Mouse (Mus musculus) midbrain, postnatal 0 days (tissue): ENCODE results near the gene Ivd. TPM values are rescaled to one million over a fixed set of nuclear protein-coding genes. Genes with fewer than 3 reads are reported as not detected.

Source experiments
- ATAC-seq: fragments of 200-750 bp; cut with Nextera tagmentation; 2 replicates; pipeline ENCODE4 v1.8.0; 2017; ENCODE audit warnings: moderate number of reproducible peaks, mild to moderate bottlenecking, moderate TSS enrichment, moderate library complexity; ENCODE audit not compliant: low FRiP score
- DNase-seq: peaks from one replicate; pipeline ENCODE4 v3.0.0-alpha.2; 2015; ENCODE audit warnings: low spot score
- H3K27ac ChIP-seq: fragments of 300-500 bp; sonication (generic); 2 replicates; pipeline ENCODE4 v1.5.1; 2014; ENCODE audit warnings: low read depth, mild to moderate bottlenecking, low read length, mixed read lengths
- H3K27me3 ChIP-seq: fragments of 300-500 bp; sonication (generic); 2 replicates; pipeline ENCODE4 v1.6.1; 2014; ENCODE audit warnings: low read length, control low read depth, mixed read lengths; ENCODE audit not compliant: insufficient read depth
- H3K36me3 ChIP-seq: fragments of 300-500 bp; sonication (generic); 2 replicates; pipeline ENCODE4 v1.6.1; 2014; ENCODE audit warnings: low read length, control low read depth, mixed read lengths; ENCODE audit not compliant: insufficient read depth
- H3K4me1 ChIP-seq: fragments of 300-500 bp; sonication (generic); 2 replicates; pipeline ENCODE4 v1.6.1; 2014; ENCODE audit warnings: mild to moderate bottlenecking, control low read depth, antibody characterized with exemption, low read length, mixed read lengths; ENCODE audit not compliant: insufficient read depth
- H3K4me2 ChIP-seq: fragments of 300-500 bp; sonication (generic); 2 replicates; pipeline ENCODE4 v1.6.1; 2014; ENCODE audit warnings: low read depth, mild to moderate bottlenecking, low read length, mixed read lengths; ENCODE audit not compliant: poor library complexity, severe bottlenecking
- H3K4me3 ChIP-seq: fragments of 300-500 bp; sonication (generic); 2 replicates; pipeline ENCODE4 v1.5.1; 2014; ENCODE audit warnings: low read depth, mild to moderate bottlenecking, low read length, moderate library complexity
- H3K9ac ChIP-seq: fragments of 300-500 bp; sonication (generic); replicated peaks from 2 replicates; pipeline ENCODE4 v1.6.1; 2014; ENCODE audit warnings: mild to moderate bottlenecking, low read length, moderate library complexity, mixed read lengths; ENCODE audit not compliant: poor library complexity, severe bottlenecking
- H3K9me3 ChIP-seq: fragments of 300-500 bp; sonication (generic); 2 replicates; pipeline ENCODE4 v1.6.1; 2016; ENCODE audit warnings: low read length, control low read depth
- CTCF ChIP-seq: IDR thresholded peaks from 2 replicates; pipeline ENCODE4 v1.5.1; 2016; ENCODE audit warnings: antibody characterized with exemption, mild to moderate bottlenecking
- WGBS: fragments of 180-500 bp; shearing (Covaris S2); extraction: QIAGEN DNeasy Blood & Tissue Kit; methylation state at CpG from one replicate; pipeline ENCODE4 v1.1.7; 2014; 5-methylcytosine and 5-hydroxymethylcytosine counted together
- polyA plus RNA-seq: library from polyadenylated mRNA; unstranded; fragments of >200 nt; fragmentation: Nextera tagmentation; extraction: Ambion mirVana; gene quantifications from 2 replicates; pipeline ENCODE4 v1.2.1, GENCODE M21; 2015
- total RNA-seq: library from RNA; depleted of rRNA; stranded (reverse); fragments of >200 nt; gene quantifications from 2 replicates; pipeline ENCODE4 v1.2.3, GENCODE M21; 2014

Gene Ivd
- total and polyA plus RNA-seq, 2 experiments from 2014 or later: 50.7 to 57.5 TPM

DNA sequence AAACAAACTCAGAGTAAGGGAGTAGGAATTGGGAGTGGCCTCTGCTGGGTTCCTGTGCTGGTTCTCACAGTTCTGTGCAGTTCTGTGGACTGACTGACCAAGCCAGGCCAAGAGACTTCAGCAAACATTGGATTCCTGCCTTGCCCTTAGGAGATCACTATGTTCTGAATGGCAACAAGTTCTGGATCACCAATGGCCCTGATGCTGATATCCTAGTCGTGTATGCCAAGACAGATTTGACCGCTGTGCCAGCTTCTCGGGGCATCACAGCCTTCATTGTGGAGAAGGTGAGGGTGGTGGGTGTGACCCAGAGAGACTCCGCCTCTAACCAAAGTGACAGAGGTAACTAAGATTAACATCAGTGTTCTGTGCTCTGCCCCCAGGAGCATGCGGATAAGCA, 11.3 kb downstream of the Ivd start:
- 93% methylated on average over 5 of the region's 5 CpGs for WGBS
- Histone ChIP-seq H3K9ac (no peak overlapping the region), H3K36me3 (peaks cover 22% of the 10 kb centered on the region), H3K4me1 (no peaks in the 10 kb centered on the region), H3K9me3 (no peaks in the 10 kb centered on the region), H3K4me2 (no peak overlapping the region), H3K4me3 (no peak overlapping the region), H3K27me3 (no peaks in the 10 kb centered on the region), H3K27ac (no peak overlapping the region)
- no peak for DNase-seq
- no peak for ATAC-seq
- no peak for TF ChIP-seq CTCF

DNA sequence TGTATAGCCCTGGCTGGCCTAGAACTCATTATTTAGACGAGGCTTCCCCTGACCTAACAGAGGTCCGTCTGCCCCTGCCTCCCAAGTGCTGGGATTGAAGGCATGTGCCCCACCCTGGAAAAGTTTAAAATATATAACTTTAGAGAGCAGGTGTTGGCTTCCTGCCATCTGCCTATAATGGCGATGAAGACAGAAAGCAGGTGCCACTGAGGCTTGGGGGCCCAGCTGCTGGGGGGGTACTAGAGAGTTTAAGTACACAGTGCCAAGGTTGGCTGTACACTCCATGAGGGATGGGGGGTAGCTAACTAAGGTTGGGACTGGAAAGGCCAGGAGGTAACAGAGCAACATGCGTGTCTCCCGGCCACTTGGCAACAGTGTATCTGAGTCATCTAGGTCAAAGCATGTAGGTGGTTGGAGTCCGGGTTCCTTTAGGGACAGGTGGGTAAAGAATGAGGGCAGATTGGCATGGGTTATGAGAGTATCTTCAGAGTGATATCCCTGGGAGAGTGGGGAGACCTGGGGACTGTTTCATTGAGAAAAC, 12.2 kb downstream of the Ivd start:
- Histone ChIP-seq H3K27me3 (no peaks in the 10 kb centered on the region), H3K4me3 (no peak overlapping the region)
- 91% methylated on average over 6 of the region's 6 CpGs for WGBS

DNA sequence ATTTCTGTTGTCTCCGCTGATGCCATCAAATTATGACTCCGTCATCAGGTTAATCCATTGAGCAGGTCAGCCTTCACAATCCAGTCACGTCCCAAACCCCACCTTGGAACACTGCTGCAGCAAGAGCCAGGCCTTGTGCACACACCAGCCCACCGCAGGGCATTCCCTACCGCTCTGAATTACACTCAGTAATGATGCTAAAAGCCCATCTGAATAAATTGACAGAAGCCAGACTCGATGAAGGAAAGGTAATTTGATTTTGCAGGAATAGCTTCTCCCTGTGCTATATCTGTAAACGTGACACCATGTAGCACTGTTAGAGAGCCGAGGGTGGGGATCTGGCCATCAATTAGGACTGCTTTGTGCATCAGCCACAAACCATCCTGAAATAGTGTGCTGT, 13.6 kb downstream of the Ivd start:
- no peak for TF ChIP-seq CTCF
- no peak overlapping the region for H3K27ac ChIP-seq
- ATAC-seq (no peak), DNase-seq (no peak)
- no peak overlapping the region for H3K4me3 ChIP-seq
- H3K27me3 ChIP-seq: no peaks in the 10 kb centered on the region
- no peaks in the 10 kb centered on the region for H3K9me3 ChIP-seq
- no peak overlapping the region for H3K4me2 ChIP-seq
- no peak overlapping the region for H3K9ac ChIP-seq
- H3K4me1 ChIP-seq: no peaks in the 10 kb centered on the region
- H3K36me3 ChIP-seq: peaks cover 24% of the 10 kb centered on the region
- WGBS: 92% methylated on average over 8 of the region's 8 CpGs

More for the DNA sequence above, 12.2 kb downstream of the Ivd start:
- no peak for ATAC-seq
- Histone ChIP-seq H3K9ac (no peak overlapping the region), H3K27ac (no peak overlapping the region), H3K4me2 (no peak overlapping the region), H3K36me3 (peaks cover 24% of the 10 kb centered on the region), H3K9me3 (no peaks in the 10 kb centered on the region), H3K4me1 (no peaks in the 10 kb centered on the region)
- DNase-seq: no peak
- TF ChIP-seq CTCF: no peak

DNA sequence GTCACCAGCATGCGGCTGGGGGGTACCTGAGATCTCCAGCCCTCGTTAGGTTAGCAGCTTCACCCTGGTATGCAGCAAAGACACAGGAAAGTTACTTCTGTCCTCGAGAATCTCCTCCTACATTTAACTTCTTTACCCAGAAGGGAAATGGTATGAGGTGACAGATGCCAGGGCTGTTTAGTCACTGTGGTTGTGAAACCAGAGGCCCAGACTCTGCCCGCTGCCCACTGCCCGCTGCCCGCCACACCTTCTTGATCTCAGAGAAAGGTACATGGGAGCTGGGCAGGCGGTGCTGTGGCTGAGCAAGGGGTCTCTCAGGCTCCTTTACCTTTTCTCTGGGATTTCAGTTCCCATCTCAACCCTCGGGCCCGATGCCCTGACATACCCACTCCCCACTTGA, 14.7 kb downstream of the Ivd start:
- H3K9ac ChIP-seq: no peak overlapping the region
- no peaks in the 10 kb centered on the region for H3K9me3 ChIP-seq
- H3K4me3 ChIP-seq: no peak overlapping the region
- H3K4me2 ChIP-seq: no peak overlapping the region
- H3K36me3 ChIP-seq: peaks cover 21% of the 10 kb centered on the region
- DNase-seq (no peak), ATAC-seq (no peak)
- whole genome bisulfite sequencing: 95% methylated on average over 9 of the region's 9 CpGs
- H3K27ac ChIP-seq: no peak overlapping the region
- H3K27me3 ChIP-seq: no peaks in the 10 kb centered on the region
- H3K4me1 ChIP-seq: no peaks in the 10 kb centered on the region
- no peak for TF ChIP-seq CTCF

DNA sequence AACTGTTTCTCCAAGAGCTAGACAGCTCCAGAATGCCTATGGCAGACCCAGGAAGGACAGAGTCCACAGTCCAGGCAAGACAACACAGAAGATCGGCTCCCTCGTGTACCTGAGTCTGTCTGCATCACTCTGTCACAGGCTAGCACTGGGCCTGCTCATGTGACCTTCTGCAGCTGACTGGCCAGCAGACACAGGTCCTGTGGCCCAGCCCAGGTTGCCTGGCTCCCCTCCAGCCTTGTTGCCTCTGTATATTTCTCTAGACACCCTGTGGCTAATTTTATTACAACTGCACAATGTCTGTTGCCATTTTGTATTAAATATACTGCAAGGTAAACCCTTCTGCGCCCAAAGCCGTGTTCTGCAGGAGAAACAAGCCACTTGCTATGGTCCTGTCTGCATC, 19.3 kb downstream of the Ivd start:
- Histone ChIP-seq H3K36me3 (peaks cover 12% of the 10 kb centered on the region; the same call in 1 of the 2 replicates), H3K27ac (no peak overlapping the region), H3K9me3 (no peaks in the 10 kb centered on the region), H3K9ac (no peak overlapping the region), H3K4me3 (no peak overlapping the region), H3K27me3 (peaks cover 12% of the 10 kb centered on the region), H3K4me1 (no peaks in the 10 kb centered on the region), H3K4me2 (no peak overlapping the region)
- ATAC-seq: no peak
- DNase-seq: no peak
- 82% methylated on average over 4 of the region's 4 CpGs for WGBS
- TF ChIP-seq CTCF: no peak

DNA sequence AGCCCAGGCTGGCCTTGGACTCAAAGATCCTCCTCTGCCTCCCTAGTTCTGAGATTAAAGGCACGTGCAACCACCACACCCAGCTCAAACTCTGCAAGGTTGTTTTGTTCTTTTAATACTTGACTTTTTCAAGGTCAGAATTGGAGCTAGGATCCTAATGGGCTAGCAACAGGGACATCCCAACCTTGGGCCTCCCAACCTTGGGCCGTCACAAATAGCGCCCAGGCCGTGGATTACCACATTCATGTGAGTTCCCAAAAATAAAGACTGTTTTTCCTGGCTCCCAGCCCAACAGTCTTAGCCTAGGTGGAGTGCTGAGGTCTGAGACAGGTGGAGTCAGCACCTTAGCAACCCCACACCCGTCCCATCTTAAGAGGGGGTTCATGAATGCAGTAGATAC, 20.2 kb downstream of the Ivd start:
- H3K27ac ChIP-seq: no peak overlapping the region
- H3K27me3 ChIP-seq: peaks cover 12% of the 10 kb centered on the region
- ATAC-seq (no peak), DNase-seq (no peak)
- no peak for TF ChIP-seq CTCF
- H3K9ac ChIP-seq: no peak overlapping the region
- 87% methylated on average over 5 of the region's 5 CpGs for WGBS
- peaks cover 8% of the 10 kb centered on the region; the same call in 1 of the 2 replicates for H3K36me3 ChIP-seq
- no peaks in the 10 kb centered on the region for H3K9me3 ChIP-seq
- no peak overlapping the region for H3K4me3 ChIP-seq
- H3K4me2 ChIP-seq: no peak overlapping the region
- no peaks in the 10 kb centered on the region for H3K4me1 ChIP-seq
